Mouse (Mus musculus) CH12F3 (cell line): ENCODE results near the gene Rnf41.

Experiments used
- in situ Hi-C: fragments of 300-500 bp; cut with MboI; formaldehyde crosslinking; loops from 2 replicates; pipeline ENCODE4 v1.14.3; 2020; ENCODE audit warnings: low sequenced_read_pairs

Rnf41 gene

GRCm38 (mm10) chr10:128459409-128460269, 48.2 kb downstream of the Rnf41 start:
- in situ Hi-C loops, result no loop called here

GRCm38 (mm10) chr10:128460270-128460630, 48.8 kb downstream of the Rnf41 start:
- in situ Hi-C loops, result no loop called here

- in situ Hi-C loops, result no loop called here
Measured at GRCm38 (mm10) chr10:128474366-128474765, 62.9 kb downstream of the Rnf41 start.

- in situ Hi-C loops, result no loop called here
Measured at GRCm38 (mm10) chr10:128486370-128486769, 74.9 kb downstream of the Rnf41 start.

DNA sequence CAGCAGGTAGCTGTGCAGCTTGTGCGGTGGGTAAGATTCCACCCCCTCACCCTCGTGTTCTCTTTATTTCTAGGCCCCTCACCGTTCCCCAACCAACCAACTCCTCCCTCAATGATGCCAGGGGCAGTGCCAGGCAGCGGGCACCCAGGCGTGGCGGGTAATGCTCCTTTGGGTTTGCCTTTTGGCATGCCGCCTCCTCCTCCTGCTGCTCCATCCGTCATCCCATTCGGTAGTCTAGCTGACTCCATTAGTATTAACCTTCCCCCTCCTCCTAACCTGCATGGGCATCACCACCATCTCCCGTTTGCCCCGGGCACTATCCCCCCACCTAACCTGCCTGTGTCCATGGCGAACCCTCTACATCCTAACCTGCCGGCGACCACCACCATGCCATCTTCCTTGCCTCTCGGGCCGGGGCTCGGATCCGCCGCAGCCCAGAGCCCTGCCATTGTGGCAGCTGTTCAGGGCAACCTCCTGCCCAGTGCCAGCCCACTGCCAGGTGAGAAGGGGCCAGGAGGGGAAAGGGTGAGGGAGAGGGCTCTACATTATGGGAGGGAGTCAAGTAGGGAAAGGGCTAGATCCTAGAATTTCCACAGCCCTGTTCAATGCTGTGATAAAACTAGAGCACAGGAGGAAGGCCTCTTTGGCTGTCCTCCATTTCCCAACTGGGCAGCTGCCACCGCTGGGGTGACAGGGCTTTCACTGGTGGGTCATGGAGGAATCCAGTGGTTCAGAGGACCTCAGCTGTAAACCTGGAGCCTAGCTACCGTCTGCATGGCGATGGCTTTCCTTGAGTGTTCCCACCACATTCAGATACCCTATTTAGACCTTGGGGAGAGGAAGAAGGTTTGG, 76.6 kb downstream of the Rnf41 start:
- in situ Hi-C loops, result no loop called here

DNA sequence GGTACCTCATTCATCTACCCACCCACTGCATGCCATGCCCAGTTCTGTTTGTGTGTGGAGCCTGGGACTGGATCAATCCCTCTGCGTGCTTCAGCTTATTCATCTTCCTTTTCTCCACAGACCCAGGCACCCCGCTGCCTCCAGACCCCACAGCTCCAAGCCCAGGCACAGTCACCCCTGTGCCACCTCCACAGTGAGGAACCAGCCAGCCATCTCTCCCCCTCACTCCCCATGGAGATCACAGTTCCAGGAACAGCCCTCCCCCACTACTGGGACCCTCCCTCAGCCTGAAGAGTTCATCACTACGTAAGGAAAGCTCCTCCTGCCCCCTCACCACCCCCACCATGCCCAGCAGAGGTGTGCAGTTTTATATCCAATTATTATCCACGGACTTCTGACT, 77.3 kb downstream of the Rnf41 start:
- in situ Hi-C loops, result no loop called here

DNA sequence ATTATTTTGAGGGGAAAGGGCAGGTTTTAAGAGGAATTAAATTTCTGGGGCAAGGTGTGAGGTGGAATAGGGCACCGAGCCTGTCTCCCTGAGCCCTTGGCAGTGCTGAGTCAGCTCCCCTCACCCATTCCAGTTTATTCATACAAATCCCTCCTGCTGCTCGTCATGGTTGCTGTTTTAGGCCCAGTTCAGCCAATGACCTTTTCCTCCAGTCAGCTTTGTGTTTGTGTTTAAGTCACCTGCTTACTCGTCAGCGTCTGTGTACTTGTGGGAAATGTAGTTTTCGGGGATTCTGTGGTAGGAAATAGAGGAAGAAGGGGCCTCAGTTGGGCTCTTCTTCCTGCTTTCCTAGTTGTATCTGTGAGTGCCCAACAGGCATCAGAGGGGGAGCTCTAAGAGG, 77.9 kb downstream of the Rnf41 start:
- in situ Hi-C loops, result no loop called here

- in situ Hi-C loops, result no loop called here
Measured at GRCm38 (mm10) chr10:128489785-128490184, 78.3 kb downstream of the Rnf41 start.

DNA sequence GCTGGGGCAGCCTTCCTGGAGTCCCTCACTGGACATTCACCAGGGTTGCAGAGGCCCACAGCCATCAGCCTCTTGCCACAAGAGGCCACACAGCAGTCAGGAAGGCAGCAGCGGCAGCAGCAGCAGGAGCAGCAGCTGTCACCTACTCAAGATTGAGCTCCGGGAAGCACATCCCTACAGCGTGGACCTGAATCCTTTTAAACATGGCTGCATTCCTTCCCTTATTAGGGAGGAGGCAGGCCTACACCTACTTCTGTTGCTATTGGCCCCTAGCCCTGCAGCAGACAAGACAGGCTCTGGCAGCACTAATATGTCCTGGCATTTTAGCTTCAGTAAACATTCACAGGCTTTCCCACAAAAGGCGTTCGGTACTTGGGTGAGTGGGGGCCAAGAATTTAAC, 78.8 kb downstream of the Rnf41 start:
- in situ Hi-C loops, result no loop called here

- in situ Hi-C loops, result no loop called here
Measured at GRCm38 (mm10) chr10:128490912-128491311, 79.5 kb downstream of the Rnf41 start.
